Mouse (Mus musculus) cortical plate, adult 2 months (tissue): ENCODE results near the gene Tekt1.

Experiments used
- CTCF ChIP-seq: fragments of 200-500 bp; IDR thresholded peaks from 2 replicates; pipeline ENCODE4 v1.5.1; 2011; ENCODE audit warnings: mild to moderate bottlenecking, control low read depth, low read length; ENCODE audit not compliant: insufficient read depth; ENCODE audit errors: extremely low read depth
- POLR2A ChIP-seq: fragments of 200-500 bp; IDR thresholded peaks from 2 replicates; pipeline ENCODE4 v1.6.1; 2011; ENCODE audit warnings: mild to moderate bottlenecking, low read length, control low read depth; ENCODE audit not compliant: insufficient read depth; ENCODE audit errors: extremely low read depth

GRCm38 (mm10) chr11:72394694-72395093 is 32.5 kb upstream of the Tekt1 start:
- TF ChIP-seq CTCF (no peak), POLR2A (no peak)
